Mouse (Mus musculus): ENCODE data around the gene Cort. TPM values are rescaled to one million over a fixed set of nuclear protein-coding genes. Genes with fewer than 3 reads are reported as not detected.

Cort gene
- not detected for polyA plus RNA-seq (2017; shearing (Covaris generic))

GRCm38 (mm10) chr4:149126663-149127062 lies at the start of gene Cort:
Cort (minus strand) TSS chr4:149126763.

GRCm38 (mm10) chr4:149166215-149166946 lies 39.8 kb upstream of the Cort start, which contains the start of gene Pgd:
Pgd (minus strand) TSS chr4:149166771.

GRCm38 (mm10) chr4:149136982-149137770 lies 10.6 kb upstream of the Cort start, which contains the start of gene Cenps:
Cenps (minus strand) TSS chr4:149137629.

GRCm38 (mm10) chr4:149103875-149104561 lies 22.5 kb downstream of the Cort start, which contains the start of gene Dffa:
Dffa (plus strand) TSS chr4:149104146.

GRCm38 (mm10) chr4:149099369-149100017 lies 27.1 kb downstream of the Cort start, which contains the start of gene Pex14:
Pex14 (minus strand) TSS chr4:149099876.

Other genes starting within 250 kb of the Cort start
- 32.0 TPM for gene Pex14, start 26.9 kb downstream of the Cort start, polyA plus RNA-seq (2017; shearing (Covaris generic))
- gene Dffa, start 22.6 kb downstream of the Cort start, polyA plus RNA-seq (2017; shearing (Covaris generic)), result 26.9 TPM
- gene Cenps, start 10.9 kb upstream of the Cort start, polyA plus RNA-seq (2017; shearing (Covaris generic)), result 0.98 TPM
- gene Pgd, start 40.0 kb upstream of the Cort start, polyA plus RNA-seq (2017; shearing (Covaris generic)), result 49.2 TPM
- gene Kif1b, start 180.9 kb upstream of the Cort start, polyA plus RNA-seq (2017; shearing (Covaris generic)), result 89.5 TPM

Measured in naive thymus-derived CD4-positive, alpha-beta T cell, adult 5 months (primary cell).